Mouse (Mus musculus) stomach, embryonic 16.5 days (tissue): ENCODE data around the gene Ndufb3. TPM values are rescaled to one million over a fixed set of nuclear protein-coding genes. Genes with fewer than 3 reads are reported as not detected.
"Not testable (repeated sequence)": the region's sequence is repeated elsewhere in the genome, so short reads cannot be mapped to it uniquely, and the experiment has no call there.

Experiments used
- ATAC-seq: fragments of 200-750 bp; cut with Nextera tagmentation; 2 replicates; pipeline ENCODE4 v1.8.0; 2017; ENCODE audit warnings: moderate number of reproducible peaks, moderate TSS enrichment; ENCODE audit not compliant: insufficient read depth, low FRiP score
- H3K27ac ChIP-seq: fragments of 300-500 bp; sonication (generic); 2 replicates; pipeline ENCODE4 v1.5.1; 2014; ENCODE audit warnings: low read length
- H3K27me3 ChIP-seq: fragments of 300-500 bp; sonication (generic); 2 replicates; pipeline ENCODE4 v1.6.1; 2014; ENCODE audit warnings: low read length, control low read depth, mixed read lengths; ENCODE audit not compliant: control insufficient read depth, insufficient read depth
- H3K36me3 ChIP-seq: fragments of 300-500 bp; sonication (generic); 2 replicates; pipeline ENCODE4 v1.6.1; 2014; ENCODE audit warnings: low read length; ENCODE audit not compliant: control insufficient read depth, insufficient read depth
- H3K4me1 ChIP-seq: fragments of 300-500 bp; sonication (generic); 2 replicates; pipeline ENCODE4 v1.6.1; 2014; ENCODE audit warnings: low read length, control low read depth, mixed read lengths; ENCODE audit not compliant: control insufficient read depth, insufficient read depth
- H3K4me2 ChIP-seq: fragments of 300-500 bp; sonication (generic); 2 replicates; pipeline ENCODE4 v1.6.1; 2014; ENCODE audit warnings: low read depth, low read length, mixed read lengths
- H3K4me3 ChIP-seq: fragments of 300-500 bp; sonication (generic); replicated peaks from 2 replicates; pipeline ENCODE4 v1.5.1; 2014; ENCODE audit warnings: mild to moderate bottlenecking, low read length
- H3K9ac ChIP-seq: fragments of 300-500 bp; sonication (generic); 2 replicates; pipeline ENCODE4 v1.6.1; 2014; ENCODE audit warnings: low read length
- H3K9me3 ChIP-seq: fragments of 300-500 bp; sonication (generic); replicated peaks from 2 replicates; pipeline ENCODE4 v1.6.1; 2016; ENCODE audit warnings: low read length, control low read depth; ENCODE audit not compliant: control insufficient read depth
- WGBS: fragments of 180-500 bp; shearing (Covaris S2); extraction: QIAGEN DNeasy Blood & Tissue Kit; methylation state at CpG from one replicate; pipeline ENCODE4 v1.1.7; 2014; 5-methylcytosine and 5-hydroxymethylcytosine counted together
- polyA plus RNA-seq: library from polyadenylated mRNA; unstranded; fragments of >200 nt; fragmentation: Nextera tagmentation; extraction: Ambion mirVana; gene quantifications from 2 replicates; pipeline ENCODE4 v1.2.1, GENCODE M21; 2015

Gene Ndufb3
- 158 and 187 TPM in 2 replicates for polyA plus RNA-seq

- ATAC-seq, result peak; percentile 97
- Histone ChIP-seq H3K36me3 (no peaks in the 10 kb centered on the region), H3K9me3 (no peaks in the 10 kb centered on the region), H3K27ac (peak within 1 kb of the TSS; percentile 78), H3K4me1 (peaks cover 8% of the 10 kb centered on the region), H3K4me3 (peak within 1 kb of the TSS; percentile 89), H3K27me3 (no peaks in the 10 kb centered on the region), H3K9ac (peak within 1 kb of the TSS; percentile 91), H3K4me2 (peak within 1 kb of the TSS; percentile 65)
- WGBS, result under 1% methylated on average over 40 of the region's 41 CpGs
These were observed at the start of gene Ndufb3, which contains the start of gene Fam126b for GRCm38 (mm10) chr1:58586171-58586997. Ndufb3 (plus strand) TSS chr1:58586384. Fam126b (minus strand) TSS chr1:58586323.

DNA sequence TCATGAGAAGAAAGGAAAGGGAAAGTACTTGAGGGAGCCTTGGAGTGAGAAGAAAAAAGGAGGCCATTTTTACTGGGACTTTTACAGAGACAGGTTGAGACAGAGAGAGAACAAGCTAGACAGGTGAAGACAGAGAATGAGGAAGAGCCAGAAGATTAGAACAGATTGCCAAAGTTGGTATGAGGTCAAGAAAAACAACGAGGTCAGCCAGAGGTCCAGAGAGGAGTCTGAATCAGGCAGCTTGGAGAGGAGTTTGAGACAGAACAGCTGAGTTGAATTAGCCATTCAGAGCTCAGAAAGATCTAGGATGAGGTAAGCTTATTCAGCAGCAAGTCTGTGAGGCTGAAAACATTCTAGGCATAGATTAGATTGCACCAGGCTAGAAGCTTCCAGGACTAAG, 44.8 kb upstream of the Ndufb3 start:
- Histone ChIP-seq H3K36me3 (peaks cover 7% of the 10 kb centered on the region; the same call in 1 of the 2 replicates), H3K27ac (no peak overlapping the region), H3K9ac (no peak overlapping the region), H3K9me3 (no peaks in the 10 kb centered on the region), H3K27me3 (no peaks in the 10 kb centered on the region), H3K4me3 (no peak overlapping the region), H3K4me1 (no peaks in the 10 kb centered on the region), H3K4me2 (no peak overlapping the region)
- no peak for ATAC-seq
- WGBS, result 87% methylated on average over 1 of the region's 1 CpGs

GRCm38 (mm10) chr1:58560370-58560769, 25.8 kb upstream of the Ndufb3 start:
- H3K4me2 ChIP-seq, H3K27ac ChIP-seq, H3K36me3 ChIP-seq, H3K4me3 ChIP-seq, H3K27me3 ChIP-seq, H3K9ac ChIP-seq, H3K4me1 ChIP-seq, ATAC-seq, H3K9me3 ChIP-seq: not testable (repeated sequence)
- 88% methylated on average over 5 of the region's 6 CpGs for WGBS

GRCm38 (mm10) chr1:58562455-58562854, 23.7 kb upstream of the Ndufb3 start:
- no peak for ATAC-seq

GRCm38 (mm10) chr1:58564981-58565380, 21.2 kb upstream of the Ndufb3 start:
- Histone ChIP-seq H3K4me2 (no peak overlapping the region), H3K27ac (no peak overlapping the region), H3K9me3 (no peaks in the 10 kb centered on the region), H3K36me3 (no peaks in the 10 kb centered on the region), H3K4me3 (no peak overlapping the region), H3K9ac (no peak overlapping the region), H3K27me3 (no peaks in the 10 kb centered on the region), H3K4me1 (no peaks in the 10 kb centered on the region)
- ATAC-seq, result no peak
- WGBS, result 86% methylated on average over 5 of the region's 5 CpGs

More at GRCm38 (mm10) chr1:58562455-58562854, 23.7 kb upstream of the Ndufb3 start:
- 94% methylated on average over 1 of the region's 1 CpGs for WGBS
- Histone ChIP-seq H3K4me3 (no peak overlapping the region), H3K4me2 (no peak overlapping the region), H3K36me3 (no peaks in the 10 kb centered on the region), H3K9me3 (no peaks in the 10 kb centered on the region), H3K27me3 (no peaks in the 10 kb centered on the region), H3K9ac (no peak overlapping the region), H3K27ac (no peak overlapping the region), H3K4me1 (no peaks in the 10 kb centered on the region)

DNA sequence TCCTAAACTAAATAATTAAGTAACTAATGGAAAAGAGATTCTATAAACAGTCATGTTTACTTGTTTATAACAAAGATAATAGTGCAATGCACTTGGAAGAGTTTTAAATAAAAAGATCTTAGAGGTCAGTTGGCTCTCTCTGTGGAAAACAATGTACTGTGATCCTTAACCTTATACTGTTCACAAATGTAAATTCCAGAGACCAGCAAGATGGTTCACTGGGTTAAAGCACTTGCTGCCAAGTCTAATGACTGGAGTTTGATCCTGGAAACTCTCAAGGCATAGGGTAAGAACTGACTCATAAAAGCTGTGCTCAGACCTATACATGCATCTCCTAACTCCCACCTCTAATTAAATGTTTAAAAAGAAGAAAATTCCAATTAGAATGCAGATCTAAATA, 19.6 kb upstream of the Ndufb3 start:
- ATAC-seq, result no peak
- Histone ChIP-seq H3K9ac (no peak overlapping the region), H3K36me3 (no peaks in the 10 kb centered on the region), H3K4me2 (no peak overlapping the region), H3K9me3 (no peaks in the 10 kb centered on the region), H3K27ac (no peak overlapping the region), H3K27me3 (no peaks in the 10 kb centered on the region), H3K4me1 (no peaks in the 10 kb centered on the region), H3K4me3 (no peak overlapping the region)

DNA sequence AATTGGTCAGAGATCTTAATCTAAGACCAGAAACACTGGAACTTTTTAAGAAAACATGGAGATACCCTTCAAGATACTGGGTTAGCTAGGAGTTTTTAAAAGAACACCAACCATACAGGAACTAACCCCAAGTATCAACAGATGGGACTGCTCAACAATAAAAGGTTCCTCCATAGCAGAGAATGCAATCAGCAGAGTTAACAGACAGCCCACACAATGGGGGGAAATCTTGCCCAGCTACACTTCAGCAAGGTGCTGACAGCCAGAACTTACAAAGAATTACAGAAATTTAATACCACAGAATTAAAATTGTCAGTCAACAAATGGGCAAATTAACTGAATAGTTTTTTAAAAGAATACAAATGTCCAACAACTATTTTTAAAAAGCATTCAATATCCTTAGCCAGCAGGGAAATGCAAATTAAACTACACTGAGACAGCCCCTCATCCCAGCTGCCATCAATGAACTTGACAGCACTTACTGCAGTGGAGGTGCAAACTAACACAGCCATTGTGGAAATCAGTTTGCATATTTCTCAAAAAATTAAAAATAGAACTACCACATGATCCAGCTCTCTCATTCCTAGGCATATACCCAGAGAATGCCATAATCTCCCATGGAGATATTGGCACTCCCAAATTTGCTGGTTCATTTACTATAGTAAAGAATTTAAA, 17.6 kb upstream of the Ndufb3 start:
- ATAC-seq, result no peak
- no peaks in the 10 kb centered on the region for H3K4me1 ChIP-seq
- H3K4me2 ChIP-seq, result no peak overlapping the region
- H3K36me3 ChIP-seq, result no peaks in the 10 kb centered on the region
- no peaks in the 10 kb centered on the region for H3K27me3 ChIP-seq
- no peak overlapping the region for H3K4me3 ChIP-seq
- no peak overlapping the region for H3K27ac ChIP-seq
- H3K9me3 ChIP-seq, result no peaks in the 10 kb centered on the region
- H3K9ac ChIP-seq, result no peak overlapping the region

- no peak overlapping the region for H3K4me2 ChIP-seq
- H3K27me3 ChIP-seq, result no peaks in the 10 kb centered on the region
- no peaks in the 10 kb centered on the region for H3K9me3 ChIP-seq
- ATAC-seq, result no peak
- H3K9ac ChIP-seq, result no peak overlapping the region
- WGBS, result 51% methylated on average over 4 of the region's 4 CpGs
- H3K36me3 ChIP-seq, result no peaks in the 10 kb centered on the region
- H3K4me3 ChIP-seq, result no peak overlapping the region
- no peak overlapping the region for H3K27ac ChIP-seq
- H3K4me1 ChIP-seq, result no peaks in the 10 kb centered on the region
These were observed 15.7 kb upstream of the Ndufb3 start for GRCm38 (mm10) chr1:58570437-58570836.

GRCm38 (mm10) chr1:58579179-58579578, 7.0 kb upstream of the Ndufb3 start:
- Histone ChIP-seq H3K36me3 (peaks cover 2% of the 10 kb centered on the region; the same call in 1 of the 2 replicates), H3K27ac (no peak overlapping the region), H3K4me3 (no peak overlapping the region), H3K4me1 (no peaks in the 10 kb centered on the region), H3K9me3 (0 out of 2 replicates have a peak, but pooled peaks cover 3% of the 10 kb centered on the region), H3K4me2 (no peak overlapping the region), H3K9ac (no peak overlapping the region), H3K27me3 (no peaks in the 10 kb centered on the region)
- ATAC-seq, result no peak
- 91% methylated on average over 2 of the region's 2 CpGs for WGBS
